Mouse (Mus musculus): ENCODE data around the gene Opcml. TPM values are rescaled to one million over a fixed set of nuclear protein-coding genes. Genes with fewer than 3 reads are reported as not detected.

Gene Opcml
- total RNA-seq, 2 experiments from 2014 or later: 318 to 348 TPM

DNA sequence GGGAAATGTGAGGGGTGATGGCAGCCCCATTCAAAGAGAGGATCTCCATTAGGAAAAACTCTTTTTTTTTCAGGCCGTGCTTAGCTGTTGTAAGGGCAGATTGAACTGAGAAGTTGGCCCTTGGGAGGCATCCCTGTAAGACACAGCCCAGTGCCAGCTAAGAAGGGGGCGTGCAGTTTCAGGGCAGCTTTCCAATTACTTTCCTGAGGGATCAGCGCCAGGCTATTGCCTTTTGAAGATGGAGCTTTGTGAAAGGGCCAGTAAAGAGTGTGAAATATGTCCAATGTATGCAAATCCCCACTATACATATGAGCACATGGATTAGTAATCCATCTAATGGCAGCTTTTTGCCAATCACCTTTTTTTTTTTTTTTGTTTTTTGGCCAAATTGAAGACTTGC is 358.9 kb downstream of the Opcml start:
- no peak for DNase-seq (ENCODE audit: low spot score in 2 of 2)

DNA sequence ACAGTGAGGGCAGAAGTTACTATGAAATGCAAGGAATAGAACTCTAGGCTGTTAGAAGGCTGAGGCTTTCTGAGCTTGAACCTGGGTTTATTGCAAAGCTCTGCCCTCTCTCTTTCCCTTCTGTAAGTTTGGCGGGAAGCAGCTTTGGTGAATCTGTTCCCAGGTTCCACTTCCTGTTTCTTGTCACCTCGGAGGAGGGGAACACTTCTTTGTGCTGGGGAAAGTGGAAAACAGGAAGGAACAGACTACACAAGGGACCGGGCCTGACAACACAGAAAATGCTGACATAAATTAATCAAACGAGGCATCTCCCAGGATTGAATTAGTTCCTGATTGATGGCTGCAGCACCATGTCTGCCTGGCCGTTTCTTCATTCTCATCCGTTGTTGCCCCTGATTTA is 363.2 kb downstream of the Opcml start:
- no peak for DNase-seq (ENCODE audit: low spot score in 2 of 2)

DNA sequence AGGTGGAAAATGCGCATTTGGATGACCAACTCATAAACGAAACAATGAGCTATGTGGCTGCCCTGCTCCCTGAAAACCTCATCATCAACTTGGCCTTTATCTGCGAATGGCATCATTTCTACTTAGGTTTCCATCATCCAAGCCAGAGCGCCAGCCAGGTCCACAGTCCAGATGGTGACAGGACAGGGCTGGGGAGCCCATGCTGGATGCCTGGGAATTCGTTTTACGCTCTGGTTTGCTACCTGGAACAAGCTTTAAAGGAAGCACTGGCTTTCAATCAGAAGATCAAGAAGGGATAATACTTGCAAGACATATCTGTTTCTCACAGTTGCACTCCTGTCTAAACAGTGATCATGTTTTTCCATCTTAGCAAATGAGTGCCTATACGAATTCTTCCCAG is 366.5 kb downstream of the Opcml start:
- no peak for DNase-seq (ENCODE audit: low spot score in 2 of 2)

DNA sequence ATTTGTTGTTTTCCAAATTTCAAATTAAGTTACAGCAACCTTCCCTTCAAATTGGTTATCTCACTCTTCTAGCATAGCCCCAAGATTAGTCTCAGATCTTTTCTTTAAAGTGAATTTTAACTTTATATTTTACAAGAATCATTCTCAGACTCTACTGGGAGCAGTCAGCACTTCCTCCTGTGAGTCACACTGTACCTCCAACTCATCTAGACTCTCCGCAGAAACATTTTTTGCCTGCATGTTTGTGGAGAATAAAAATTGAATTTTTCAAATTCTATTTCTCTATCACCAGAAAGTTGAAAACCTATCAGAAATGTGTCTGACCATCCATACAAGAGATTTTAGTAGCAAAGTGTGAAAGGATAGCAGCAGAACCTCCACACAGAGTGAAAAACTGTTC is 370.4 kb downstream of the Opcml start:
- DNase-seq (ENCODE audit: low spot score in 2 of 2): no peak

DNA sequence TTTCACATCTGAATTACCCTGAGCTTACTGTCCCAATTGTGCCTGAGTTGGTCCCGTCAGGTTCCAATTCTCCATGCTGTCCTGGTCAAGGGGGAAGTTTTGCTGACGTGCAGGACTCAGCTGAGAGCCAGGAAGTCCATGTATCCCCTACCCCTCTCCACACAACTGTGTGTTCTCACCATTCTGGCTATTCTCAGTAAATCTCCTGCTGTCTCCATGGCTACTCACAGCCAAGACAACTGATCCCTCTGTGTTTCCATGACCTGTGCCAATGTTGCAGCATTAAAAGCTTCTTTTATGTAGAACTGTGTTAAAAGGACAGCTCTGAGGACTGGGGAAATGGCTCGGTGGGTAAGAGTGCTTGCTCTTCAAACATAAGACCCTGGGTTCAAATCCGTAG is 373.4 kb downstream of the Opcml start:
- peak; percentile 35 to 48 for DNase-seq (ENCODE audit: low spot score in 2 of 2)

DNA sequence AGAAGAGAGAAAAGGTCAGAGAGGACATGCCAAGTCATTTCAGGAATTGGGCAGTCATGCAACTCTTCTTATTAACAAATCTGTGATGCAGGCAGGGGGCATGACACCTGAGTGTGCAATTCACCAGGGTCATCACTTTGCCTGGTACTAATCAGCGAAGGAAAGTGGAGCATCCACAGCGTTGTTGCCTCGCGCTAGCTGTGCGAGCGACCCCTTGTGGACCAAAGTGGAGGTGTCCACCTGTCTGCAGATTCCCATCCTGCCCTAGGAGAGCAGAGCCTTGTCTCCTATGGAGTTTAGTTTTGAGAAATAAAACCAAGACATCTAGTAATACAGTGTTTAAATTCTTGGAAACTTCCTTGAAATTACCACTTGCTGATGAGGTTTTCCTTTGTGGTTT is 381.3 kb downstream of the Opcml start:
- DNase-seq (ENCODE audit: low spot score in 2 of 2): peak; percentile 50 to 75

DNA sequence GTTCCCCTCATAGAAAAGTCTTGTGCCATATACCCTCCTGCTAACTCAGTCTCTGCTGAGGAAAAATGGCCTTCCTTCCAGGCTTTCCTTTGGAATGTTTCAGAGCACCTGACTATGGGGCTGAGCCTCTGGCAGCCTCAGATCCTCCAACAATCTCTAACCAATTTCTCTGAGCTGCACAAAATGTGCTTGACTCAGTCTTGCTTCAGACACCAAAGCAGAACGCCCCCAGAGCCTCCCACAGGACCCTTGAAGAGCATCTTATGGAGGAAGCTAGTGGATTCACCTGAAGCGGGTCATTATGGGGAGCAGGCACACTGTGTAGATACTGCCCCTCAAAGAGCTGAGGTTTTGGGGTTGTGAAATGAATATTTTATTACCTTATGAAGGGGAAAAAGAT is 386.5 kb downstream of the Opcml start:
- DNase-seq (ENCODE audit: low spot score in 2 of 2): no peak

DNA sequence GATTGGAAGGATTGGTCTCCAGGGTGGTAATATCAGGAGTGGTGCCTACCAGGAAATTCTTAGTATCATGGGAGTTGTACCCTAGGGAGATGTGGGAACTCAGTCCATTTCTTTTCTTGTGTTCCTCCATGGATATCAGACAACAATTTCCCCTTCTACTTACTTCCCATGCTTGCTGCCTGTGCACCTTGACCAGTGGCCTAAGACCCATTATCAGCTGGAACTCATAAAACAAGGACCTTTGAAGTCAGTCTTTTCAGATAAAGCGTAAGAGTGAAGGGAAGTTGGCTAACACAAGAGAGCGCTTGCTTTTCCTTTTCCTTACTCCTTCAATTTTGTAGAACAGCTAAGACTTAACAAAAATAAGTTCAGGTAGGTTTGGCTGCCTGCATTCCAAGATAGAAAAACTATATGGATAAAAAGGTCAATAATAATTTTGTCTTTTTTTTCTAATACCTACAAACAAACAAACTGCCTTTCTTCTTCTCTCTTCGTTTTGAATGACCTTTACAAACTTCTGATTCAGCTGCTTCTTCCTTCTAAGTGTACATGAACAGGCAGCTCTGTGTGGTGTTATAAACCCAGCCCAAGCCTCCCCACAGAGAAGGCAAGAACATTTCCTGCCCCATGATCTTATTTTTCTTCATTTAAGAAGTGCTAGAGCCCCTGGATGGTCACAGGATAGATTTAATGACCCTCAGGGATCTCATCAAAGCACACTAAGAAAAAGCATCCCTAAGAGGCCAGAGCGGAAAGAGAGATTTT is 387.7 kb downstream of the Opcml start:
- no peak for DNase-seq (ENCODE audit: low spot score in 2 of 2)

DNA sequence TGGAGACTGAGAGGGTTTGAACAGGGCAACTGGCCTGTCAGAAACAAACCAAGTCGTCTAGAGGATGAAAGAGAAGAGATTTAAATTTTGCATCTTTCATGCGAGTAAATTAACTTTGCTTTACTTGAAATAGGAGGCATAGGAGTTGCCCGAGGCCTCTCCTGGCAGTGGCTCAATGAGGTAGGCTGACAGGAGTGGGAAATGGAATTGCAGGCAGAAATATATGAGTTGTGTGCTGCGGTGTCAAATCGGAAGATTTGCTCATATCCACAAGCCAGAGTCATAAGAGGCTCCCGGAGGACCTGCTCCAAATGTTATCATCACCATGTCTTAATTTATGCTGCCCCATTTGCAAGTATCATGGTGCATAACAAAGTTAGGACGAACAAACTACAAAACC is 391.3 kb downstream of the Opcml start:
- DNase-seq (ENCODE audit: low spot score in 2 of 2): no peak

DNA sequence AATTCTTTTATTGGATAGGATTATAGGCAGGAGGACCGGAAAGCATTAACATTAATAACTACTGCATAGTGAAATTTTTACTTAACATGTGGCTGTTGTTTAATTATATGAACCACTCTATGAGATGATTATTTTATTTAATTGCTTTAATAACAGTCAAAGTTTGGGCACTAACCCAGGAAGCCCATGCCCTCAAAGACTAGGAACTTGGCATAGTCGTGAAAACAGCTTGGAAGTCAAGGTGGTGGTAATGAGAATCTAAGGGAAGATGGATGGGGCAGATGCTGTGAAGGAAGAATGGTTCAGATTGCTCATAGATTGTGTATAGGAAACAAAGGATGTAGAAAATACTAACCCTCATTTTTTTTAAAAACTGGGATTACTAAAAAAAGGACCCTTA is 399.7 kb downstream of the Opcml start:
- no peak for DNase-seq (ENCODE audit: low spot score in 2 of 2)

DNA sequence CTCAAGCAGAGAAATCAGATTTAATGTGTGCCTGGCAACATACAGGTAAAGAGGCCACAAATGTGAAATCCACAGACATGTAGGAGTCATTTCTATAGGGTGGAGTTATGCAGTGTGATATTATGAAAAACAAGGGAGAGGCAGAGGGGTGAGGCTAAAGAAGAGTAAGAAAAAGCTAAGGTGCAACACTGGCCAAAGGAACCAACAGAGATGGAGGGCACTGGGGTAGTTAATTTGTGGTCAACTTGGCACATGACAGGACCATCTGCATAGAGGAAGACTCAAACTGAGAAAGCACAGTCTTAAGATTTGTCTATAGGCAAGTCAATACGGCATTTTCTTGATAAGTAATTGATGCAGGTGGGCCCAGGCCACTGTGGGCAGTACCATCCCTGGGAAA is 400.2 kb downstream of the Opcml start:
- DNase-seq (ENCODE audit: low spot score in 2 of 2): no peak

DNA sequence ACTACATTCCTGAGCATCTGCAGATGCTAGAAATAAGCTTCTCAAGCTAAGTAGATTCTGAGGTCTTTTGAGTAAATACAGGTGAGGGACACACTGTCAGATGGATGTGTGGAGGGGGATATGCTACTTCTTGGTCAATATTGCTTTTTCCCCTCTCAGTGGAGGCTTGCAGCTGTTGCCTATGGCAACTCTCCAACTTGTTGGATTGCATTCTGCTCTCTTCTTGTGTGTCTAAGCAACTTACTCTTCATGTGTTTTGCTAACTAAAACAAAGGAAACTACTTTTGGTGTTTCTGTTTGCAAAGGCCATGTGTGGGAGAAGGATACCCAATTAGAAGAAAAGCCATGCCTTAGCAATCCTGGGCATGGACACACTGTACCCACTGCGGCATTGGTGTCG is 406.0 kb downstream of the Opcml start:
- no peak for DNase-seq (ENCODE audit: low spot score in 2 of 2)

DNA sequence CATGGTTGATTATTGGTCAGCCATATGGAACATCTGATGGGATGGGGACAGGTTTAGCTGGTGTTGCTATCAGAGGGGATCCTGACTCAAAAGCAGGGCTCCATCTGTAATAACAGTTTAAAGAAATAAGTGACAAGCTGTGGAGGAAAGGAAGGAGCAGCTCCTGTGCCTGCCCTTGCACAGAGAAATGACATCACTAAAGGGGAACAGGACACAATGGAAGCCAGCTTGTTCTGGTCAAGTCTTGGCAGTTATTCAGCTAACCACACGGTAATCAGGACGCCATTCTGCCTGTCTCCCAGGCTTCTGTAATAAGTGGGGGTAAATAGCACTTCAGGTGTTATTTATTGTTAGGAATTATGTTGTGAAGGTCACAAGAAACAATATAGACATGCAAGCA is 406.5 kb downstream of the Opcml start:
- DNase-seq (ENCODE audit: low spot score in 2 of 2): no peak

DNA sequence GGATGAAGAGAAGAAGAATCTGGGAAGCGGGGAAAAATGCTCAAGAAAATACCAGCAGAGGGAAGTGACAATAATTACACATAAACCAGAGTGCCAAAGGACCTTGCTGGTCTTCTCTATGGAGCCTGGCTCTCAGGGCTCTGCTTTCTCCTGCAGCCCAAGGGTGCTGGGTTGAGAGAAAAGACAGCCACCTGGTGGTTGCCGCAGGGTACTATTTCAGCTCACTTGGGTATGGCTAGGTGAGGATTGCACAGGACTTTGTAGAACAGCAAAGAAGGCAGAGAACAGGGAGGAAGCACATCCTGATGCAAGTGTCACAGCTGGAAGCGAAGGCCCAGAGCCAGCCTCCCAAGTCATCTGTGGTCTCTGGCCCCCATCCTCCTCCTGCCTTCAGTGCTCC is 407.1 kb downstream of the Opcml start:
- peak; percentile 59 to 66 for DNase-seq (ENCODE audit: low spot score in 2 of 2)

DNA sequence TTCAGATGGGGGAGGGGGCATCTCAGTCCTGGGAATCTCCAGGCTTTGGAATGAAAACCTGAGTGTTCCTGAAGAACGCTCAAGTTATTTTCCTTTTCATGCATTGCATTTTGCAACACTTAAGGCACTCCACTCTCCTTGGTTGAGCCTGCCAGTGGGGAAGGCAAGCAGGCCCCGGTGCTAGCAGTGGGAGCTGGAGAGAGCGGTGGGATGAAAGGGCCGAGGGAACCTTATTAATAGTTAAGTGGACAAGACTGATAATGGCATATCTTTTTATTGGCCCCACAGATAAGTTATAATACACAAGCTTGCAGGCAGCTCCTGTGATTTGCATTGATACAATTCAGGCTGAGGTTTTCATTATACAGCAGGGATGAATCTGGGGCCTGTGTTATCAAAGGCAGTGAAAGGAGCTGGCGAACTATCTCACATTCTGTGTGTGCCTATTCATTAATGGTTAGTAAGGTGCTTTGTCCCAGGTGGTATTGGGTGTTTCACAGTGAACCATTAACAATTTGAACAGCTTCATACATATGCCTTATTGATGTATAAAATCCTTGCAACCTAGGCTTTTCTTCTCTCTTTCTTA is 407.6 kb downstream of the Opcml start:
- DNase-seq (ENCODE audit: low spot score in 2 of 2): no peak

DNA sequence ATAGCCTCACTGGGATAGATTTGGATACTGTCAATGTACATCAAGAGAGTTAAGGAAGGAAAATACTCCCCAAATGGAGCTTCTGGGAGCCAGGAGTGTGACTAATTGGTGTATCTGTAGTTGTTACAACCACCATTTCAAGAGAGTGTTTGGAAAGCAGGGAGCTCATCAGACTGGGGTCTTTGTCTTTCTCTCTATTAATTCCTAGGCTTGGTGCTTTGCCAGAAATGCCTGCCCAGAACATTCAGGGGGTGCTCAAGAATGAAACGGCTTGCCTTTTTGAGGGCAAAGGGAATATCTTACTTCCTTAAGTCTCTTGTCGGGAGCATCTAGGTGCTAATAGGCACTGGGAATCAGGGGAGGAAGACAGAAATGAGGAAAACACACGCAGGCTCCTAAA is 416.9 kb downstream of the Opcml start:
- no peak for DNase-seq (ENCODE audit: low spot score in 2 of 2)

DNA sequence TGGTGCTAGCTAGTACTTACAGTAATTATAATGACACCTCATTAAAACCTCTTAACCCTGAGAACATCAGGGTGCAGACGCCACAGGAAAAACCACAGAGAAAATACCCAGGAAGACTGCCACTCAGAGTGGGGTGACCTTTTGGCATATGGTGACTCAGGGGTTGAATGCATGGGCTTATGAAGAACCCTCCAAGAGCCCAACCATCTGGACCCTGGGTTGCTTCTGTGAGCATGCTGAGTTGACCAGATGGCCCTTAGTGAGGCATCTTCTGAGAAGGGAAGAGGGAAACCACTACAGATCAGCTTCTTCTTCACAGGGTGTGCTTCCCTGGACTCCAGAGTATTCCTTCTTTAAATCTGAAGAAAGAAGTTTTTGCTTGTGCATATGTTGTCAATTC is 418.1 kb downstream of the Opcml start:
- no peak for DNase-seq (ENCODE audit: low spot score in 2 of 2)

DNA sequence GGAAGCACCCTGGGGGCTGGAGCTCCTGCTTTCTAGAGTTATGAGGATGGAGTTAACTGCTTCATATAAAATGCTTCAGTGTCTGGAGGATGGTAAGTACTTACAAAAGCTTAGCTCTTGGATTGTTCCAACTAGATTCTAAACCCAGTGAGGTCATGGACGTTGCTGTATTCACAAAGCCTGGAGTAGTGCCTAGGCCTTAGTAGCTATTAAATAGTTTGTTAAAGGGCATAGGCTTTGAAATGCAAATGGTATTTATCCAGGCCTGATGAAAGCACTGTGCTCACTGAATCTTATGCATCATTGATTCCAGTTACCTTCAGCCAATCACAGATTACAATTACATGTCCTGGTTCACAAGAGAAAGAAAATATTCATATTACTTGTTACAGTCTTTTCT is 421.3 kb downstream of the Opcml start:
- DNase-seq (ENCODE audit: low spot score in 2 of 2): peak in 1 of 2 experiments; percentile 46

DNA sequence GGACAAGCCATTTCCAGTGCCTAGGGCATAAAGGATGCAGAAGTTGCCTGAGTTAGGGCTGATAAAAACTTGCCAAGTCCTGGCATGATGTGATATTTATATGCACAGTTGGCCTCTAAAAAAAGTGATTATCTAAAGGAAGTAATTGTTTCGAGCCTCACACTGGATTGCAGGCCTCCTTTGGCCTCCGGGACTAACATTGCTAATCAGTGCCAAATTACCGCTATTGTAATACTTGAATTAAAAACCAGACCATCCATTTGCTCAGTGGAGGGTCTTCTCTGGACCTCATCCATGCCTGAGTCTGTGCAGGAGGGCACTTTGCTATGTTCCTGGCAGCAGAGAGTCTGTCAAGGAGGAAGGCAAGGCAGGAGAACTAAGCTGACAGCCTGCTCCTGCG is 423.3 kb downstream of the Opcml start:
- no peak for DNase-seq (ENCODE audit: low spot score in 2 of 2)

DNA sequence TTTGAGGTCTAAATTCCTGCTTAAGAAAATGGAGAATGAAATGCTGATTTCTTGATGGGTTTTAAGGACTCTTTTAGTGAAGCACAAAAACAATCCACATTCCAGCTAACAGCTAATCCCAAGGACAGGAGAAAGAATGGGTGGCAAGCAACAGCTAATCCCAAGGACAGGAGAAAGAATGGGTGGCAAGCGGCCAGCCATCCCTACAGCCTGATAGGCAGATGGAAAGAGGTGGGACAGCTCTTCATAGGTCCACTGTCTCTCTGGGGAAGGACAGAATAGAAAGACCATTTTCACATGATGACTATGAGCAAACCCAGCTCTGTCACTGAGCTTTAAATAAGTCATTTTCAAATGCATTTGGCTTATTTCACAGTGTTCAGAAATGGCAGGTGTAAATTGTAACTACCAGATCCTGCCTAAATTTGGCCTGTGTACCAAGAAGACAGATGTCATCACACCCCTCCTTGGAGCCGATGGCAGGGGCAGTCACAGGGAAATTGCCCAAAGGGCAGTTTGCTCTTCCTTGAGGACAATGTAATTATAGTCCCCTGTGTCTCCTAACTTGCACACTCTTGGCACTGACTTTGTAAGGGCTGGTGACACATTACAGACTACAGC is 427.6 kb downstream of the Opcml start:
- DNase-seq (ENCODE audit: low spot score in 2 of 2): no peak

DNA sequence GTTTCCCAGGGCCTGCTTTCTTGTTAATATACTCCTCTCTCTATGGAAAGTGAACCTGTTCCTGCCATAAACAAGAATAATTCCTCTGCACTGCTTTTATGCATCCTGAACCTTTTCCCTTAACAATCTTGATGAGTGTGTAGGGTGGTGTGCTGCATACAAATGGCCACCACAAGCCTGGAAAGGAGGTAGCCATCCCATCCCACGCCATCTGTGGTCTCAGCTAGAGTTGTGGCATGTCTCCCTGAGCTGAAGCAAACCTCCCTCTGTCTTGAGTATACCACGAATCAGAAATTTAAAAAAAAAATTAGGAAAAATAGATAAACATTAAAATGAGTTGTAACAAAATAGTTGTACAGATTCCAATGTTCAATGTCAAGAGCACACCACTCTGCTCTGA is 432.2 kb downstream of the Opcml start:
- no peak for DNase-seq (ENCODE audit: low spot score in 2 of 2)

DNA sequence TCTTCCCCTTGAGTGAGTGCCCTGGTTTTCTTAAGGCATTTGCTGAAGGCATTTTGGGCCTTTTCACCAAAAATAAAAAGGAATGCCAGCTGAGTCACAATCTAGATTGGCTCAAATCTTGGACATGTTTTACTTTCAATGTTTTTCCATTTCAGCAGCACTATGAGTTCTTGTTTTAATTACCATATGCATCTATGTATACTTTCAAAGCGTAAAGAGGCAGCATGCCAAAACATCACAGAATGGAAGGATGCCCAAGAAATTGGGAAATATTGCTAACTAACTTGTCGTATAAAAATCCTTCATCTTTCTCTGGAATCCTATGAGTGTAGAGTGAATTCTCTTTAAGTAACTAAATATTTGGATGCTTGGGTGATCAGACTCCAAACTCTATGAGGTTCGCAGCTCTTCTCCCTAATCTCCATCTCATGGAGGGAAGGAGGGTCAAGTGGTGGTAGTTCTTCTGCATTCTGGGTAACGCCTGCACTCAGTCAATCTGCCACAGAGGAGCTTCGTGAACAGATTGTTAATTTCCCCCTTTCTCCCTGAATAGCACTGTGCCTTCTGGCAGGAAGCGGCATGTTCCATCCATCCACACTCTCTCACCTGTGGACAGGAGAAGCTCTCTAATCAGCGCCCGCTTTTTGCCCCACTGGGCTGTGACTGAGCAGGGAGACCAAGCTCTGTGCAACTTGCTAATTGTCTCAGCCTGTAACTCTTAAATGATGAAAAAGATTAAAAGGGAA is 435.4 kb downstream of the Opcml start:
- DNase-seq (ENCODE audit: low spot score in 2 of 2): no peak

Data from layer of hippocampus, postnatal 14 days (tissue).